Mouse (Mus musculus) thymus, adult 2 months (tissue): Measurements from ENCODE around the gene Ppt2.

Source experiments
- CTCF ChIP-seq: fragments of 200-500 bp; IDR thresholded peaks from 2 replicates; pipeline ENCODE4 v1.5.1; 2012; ENCODE audit warnings: mild to moderate bottlenecking, control low read depth, low read length, moderate library complexity, borderline replicate concordance; ENCODE audit not compliant: control insufficient read depth, poor library complexity, insufficient read depth; ENCODE audit errors: extremely low read depth
- POLR2A ChIP-seq: fragments of 200-500 bp; IDR thresholded peaks from 2 replicates; pipeline ENCODE4 v1.6.1; 2012; ENCODE audit warnings: mild to moderate bottlenecking, low read length, control low read depth, moderate library complexity; ENCODE audit not compliant: control insufficient read depth, poor library complexity, insufficient read depth; ENCODE audit errors: extremely low read depth

GRCm38 (mm10) chr17:34590154-34590987, 37.9 kb downstream of the Ppt2 start:
- no peak for TF ChIP-seq CTCF
- no peak for TF ChIP-seq POLR2A
